26 mouse cellular contexts compared by ENCODE assay signal in the genomic region with DNA sequence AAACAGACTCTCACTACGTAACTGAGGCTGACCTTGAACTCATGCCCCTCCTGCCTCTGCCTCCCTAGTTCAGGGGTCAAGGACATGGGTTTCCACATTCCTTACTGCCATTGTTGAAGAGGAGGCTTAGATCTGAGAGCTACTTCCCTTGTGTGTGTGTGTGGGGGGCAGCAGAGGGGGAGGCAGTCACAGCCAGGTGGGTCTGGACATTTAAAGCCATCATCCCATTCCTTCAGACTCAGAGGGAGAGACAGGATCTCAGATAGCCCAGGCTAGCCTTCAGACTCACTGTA.
"Had no signal": no experiment of that assay in that cellular context is flagged by ENCODE, and none has a peak within 500 bp of the region (broad histone marks: within the 10 kb centered on the region; RNA-seq: fewer than 3 reads in every experiment).

No protein-coding gene starts in this region.

- H3K27me3 ChIP-seq: embryonic facial prominence, embryonic 12.5 days; embryonic facial prominence, embryonic 13.5 days; embryonic facial prominence, embryonic 15.5 days; forebrain, embryonic 13.5 days; forebrain, embryonic 15.5 days had no signal

- DNase-seq: cerebellum, adult 9-11 months; cerebellum, postnatal 10 days; cerebellum, postnatal 14 days; cerebellum, postnatal 25 days; cerebellum, postnatal 36 days; embryo, embryonic 11 days; forebrain, postnatal 0 days; gastrocnemius, adult 2 months; gastrocnemius, postnatal 10 days; gastrocnemius, postnatal 14 days; gastrocnemius, postnatal 25 days; gastrocnemius, postnatal 36 days; heart, adult 11 months; heart, adult 18-20 months; heart, adult 2 months had no signal

- H3K9me3 ChIP-seq: embryonic facial prominence, embryonic 10.5 days; embryonic facial prominence, embryonic 12.5 days; embryonic facial prominence, embryonic 13.5 days; embryonic facial prominence, embryonic 15.5 days; forebrain, embryonic 12.5 days; forebrain, embryonic 13.5 days; forebrain, embryonic 15.5 days had no signal

- ATAC-seq: forebrain, embryonic 13.5 days; forebrain, embryonic 14.5 days; forebrain, embryonic 15.5 days; forebrain, embryonic 16.5 days; forebrain, postnatal 0 days had no signal

- H3K4me1 ChIP-seq: forebrain, embryonic 13.5 days; forebrain, embryonic 15.5 days had no signal

- H3K9ac ChIP-seq: embryonic facial prominence, embryonic 12.5 days; embryonic facial prominence, embryonic 13.5 days; embryonic facial prominence, embryonic 15.5 days; forebrain, embryonic 12.5 days; forebrain, embryonic 13.5 days; forebrain, embryonic 15.5 days; forebrain, postnatal 0 days had no signal

- H3K27ac ChIP-seq: embryonic facial prominence, embryonic 10.5 days; embryonic facial prominence, embryonic 12.5 days; embryonic facial prominence, embryonic 13.5 days; embryonic facial prominence, embryonic 15.5 days; forebrain, embryonic 10.5 days; forebrain, embryonic 12.5 days; forebrain, embryonic 13.5 days; forebrain, embryonic 15.5 days; gastrocnemius, adult 2 months; heart, adult 2 months had no signal

- H3K4me3 ChIP-seq: embryonic facial prominence, embryonic 10.5 days; embryonic facial prominence, embryonic 12.5 days; embryonic facial prominence, embryonic 13.5 days; embryonic facial prominence, embryonic 15.5 days; erythroblast, embryonic 14.5 days; forebrain, embryonic 10.5 days; forebrain, embryonic 12.5 days; forebrain, embryonic 13.5 days; forebrain, embryonic 15.5 days; gastrocnemius, adult 2 months; heart, adult 2 months had no signal

- H3K4me2 ChIP-seq: embryonic facial prominence, embryonic 12.5 days; embryonic facial prominence, embryonic 13.5 days; embryonic facial prominence, embryonic 15.5 days; forebrain, embryonic 12.5 days; forebrain, embryonic 13.5 days; forebrain, embryonic 15.5 days had no signal

- H3K36me3 ChIP-seq: embryonic facial prominence, embryonic 10.5 days; embryonic facial prominence, embryonic 12.5 days; embryonic facial prominence, embryonic 13.5 days; embryonic facial prominence, embryonic 15.5 days; forebrain, embryonic 10.5 days; forebrain, embryonic 12.5 days; forebrain, embryonic 15.5 days had no signal
